Mouse (Mus musculus): ENCODE results near the gene Ost4. TPM values are rescaled to one million over a fixed set of nuclear protein-coding genes. Genes with fewer than 3 reads are reported as not detected.

Ost4 gene
- total and polyA plus RNA-seq, 3 experiments = 220 to 478 (median 321) TPM

GRCm38 (mm10) chr5:30919831-30920614 is 12.4 kb upstream of the Ost4 start:
- peak overlapping the region; percentile 60 to 89 for H3K4me3 ChIP-seq (ENCODE audit: control insufficient read depth in 1 of 2, insufficient read depth in 1 of 2, low read depth in 2 of 2, low read length in 2 of 2)
- H3K9ac ChIP-seq (ENCODE audit: control insufficient read depth, low read depth, low read length, poor library complexity, severe bottlenecking) = peak overlapping the region; percentile 56
- peaks cover 0 to 16% of the 10 kb centered on the region in 2 experiments; a peak in 2 of 4 replicates for H3K36me3 ChIP-seq (ENCODE audit: control insufficient read depth in 1 of 2, insufficient read depth in 2 of 2, low read length in 2 of 2)
- H3K27ac ChIP-seq (ENCODE audit: control insufficient read depth, low read depth, low read length) = no peak overlapping the region
- DNase-seq (ENCODE audit: low read depth, low spot score) = no peak
- H3K9me3 ChIP-seq (replicated peaks; ENCODE audit: insufficient read depth, low read length) = no peaks in the 10 kb centered on the region
- no peaks in the 10 kb centered on the region for H3K27me3 ChIP-seq (ENCODE audit: control insufficient read depth in 1 of 2, insufficient read depth in 2 of 2, low read length in 2 of 2)
- H3K79me2 ChIP-seq (ENCODE audit: control insufficient read depth, insufficient read depth, low read length, poor library complexity) = peaks cover 14% of the 10 kb centered on the region
- peaks cover 13 to 28% of the 10 kb centered on the region in 2 experiments for H3K4me1 ChIP-seq (ENCODE audit: control insufficient read depth in 1 of 2, insufficient read depth in 2 of 2, low read length in 2 of 2)
- TF ChIP-seq CHD2 (IDR thresholded peaks at IDR 0.05; ENCODE audit: low read length) (peak; percentile 14; the same call in 1 of the 2 replicates), MYC (IDR thresholded peaks at IDR 0.05; ENCODE audit: low read depth, low read length) (0 out of 2 replicates have a peak, but pooled peaks have one; percentile 36), POLR2A (IDR thresholded peaks at IDR 0.05; ENCODE audit: control insufficient read depth in 1 of 2, insufficient read depth in 1 of 2, low read depth in 1 of 2, low read length in 2 of 2, poor library complexity in 1 of 2) (0 out of 4 replicates have a peak, but pooled peaks of 1 of the 2 experiments have one; percentile 27), TAL1 (IDR thresholded peaks at IDR 0.05; ENCODE audit: low read length) (no peak)

GRCm38 (mm10) chr5:30918691-30919090 is 11.1 kb upstream of the Ost4 start:
- peaks cover 0 to 21% of the 10 kb centered on the region in 2 experiments; a peak in 2 of 4 replicates for H3K36me3 ChIP-seq (ENCODE audit: control insufficient read depth in 1 of 2, insufficient read depth in 2 of 2, low read length in 2 of 2)
- no peak for DNase-seq (ENCODE audit: low read depth, low spot score)
- no peak overlapping the region for H3K9ac ChIP-seq (ENCODE audit: control insufficient read depth, low read depth, low read length, poor library complexity, severe bottlenecking)
- peaks cover 21 to 37% of the 10 kb centered on the region in 2 experiments for H3K4me1 ChIP-seq (ENCODE audit: control insufficient read depth in 1 of 2, insufficient read depth in 2 of 2, low read length in 2 of 2)
- H3K79me2 ChIP-seq (ENCODE audit: control insufficient read depth, insufficient read depth, low read length, poor library complexity) = peaks cover 14% of the 10 kb centered on the region
- H3K4me3 ChIP-seq (ENCODE audit: control insufficient read depth in 1 of 2, insufficient read depth in 1 of 2, low read depth in 2 of 2, low read length in 2 of 2) = no peak overlapping the region
- no peaks in the 10 kb centered on the region for H3K27me3 ChIP-seq (ENCODE audit: control insufficient read depth in 1 of 2, insufficient read depth in 2 of 2, low read length in 2 of 2)
- no peaks in the 10 kb centered on the region for H3K9me3 ChIP-seq (replicated peaks; ENCODE audit: insufficient read depth, low read length)
- no peak for TF ChIP-seq ZMIZ1 (IDR thresholded peaks at IDR 0.05; ENCODE audit: low read depth, low read length)
- no peak for TF ChIP-seq ZKSCAN1 (IDR thresholded peaks at IDR 0.05; ENCODE audit: low read depth, low read length)
- TF ChIP-seq MAFK (IDR thresholded peaks at IDR 0.05; ENCODE audit: borderline replicate concordance, low read depth, low read length) = no peak
- TF ChIP-seq TCF12 (IDR thresholded peaks at IDR 0.05; ENCODE audit: low read depth, low read length) = no peak
- no peak for TF ChIP-seq MAZ (IDR thresholded peaks at IDR 0.05; ENCODE audit: low read depth, low read length)
- TF ChIP-seq RAD21 (IDR thresholded peaks at IDR 0.05; ENCODE audit: low read depth, low read length) = no peak
- no peak for TF ChIP-seq MXI1 (IDR thresholded peaks at IDR 0.05; ENCODE audit: low read depth, low read length)
- TF ChIP-seq NRF1 (IDR thresholded peaks at IDR 0.05; ENCODE audit: insufficient read depth, low read depth, low read length, poor library complexity, severe bottlenecking) = no peak
- no peak for TF ChIP-seq UBTF (IDR thresholded peaks at IDR 0.05; ENCODE audit: borderline replicate concordance, insufficient read depth, low read depth, low read length)
- no peak overlapping the region for H3K27ac ChIP-seq (ENCODE audit: control insufficient read depth, low read depth, low read length)
